Mouse (Mus musculus) right cerebral cortex, adult 2 months (tissue): ENCODE measurements around the gene Cyp2w1.

ENCODE experiments used
- DNase-seq, 2 experiments: peaks; one replicate each; pipeline ENCODE4 v3.0.0; 2021 to 2022; ENCODE audit warnings: low spot score in 2 of 2

The Cyp2w1 gene

GRCm38 (mm10) chr5:139404801-139405401 is 52.5 kb downstream of the Cyp2w1 start, which contains the start of gene C130050O18Rik:
Gene C130050O18Rik (plus strand): TSS chr5:139405280.
- DNase-seq, result no peak

DNA sequence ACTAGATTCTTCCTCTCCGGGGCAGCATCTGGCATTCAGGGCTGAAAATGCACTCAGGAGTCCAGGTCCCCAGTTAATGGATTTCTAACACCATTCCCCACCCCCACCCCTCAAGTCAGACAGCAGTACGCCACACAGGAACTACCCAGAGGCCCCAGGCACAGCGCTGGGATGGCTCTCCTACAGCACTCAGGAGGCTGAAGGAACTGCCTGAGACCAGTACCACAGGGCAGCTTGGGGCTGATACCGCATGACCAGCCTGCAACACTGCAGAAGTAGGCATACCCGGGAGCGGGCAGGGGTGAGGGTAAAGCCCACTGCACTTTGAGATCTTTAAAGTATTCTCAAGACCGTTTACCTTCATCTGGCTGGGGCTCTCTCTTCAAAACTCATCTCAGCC is 53.1 kb downstream of the Cyp2w1 start:
- no peak for DNase-seq

DNA sequence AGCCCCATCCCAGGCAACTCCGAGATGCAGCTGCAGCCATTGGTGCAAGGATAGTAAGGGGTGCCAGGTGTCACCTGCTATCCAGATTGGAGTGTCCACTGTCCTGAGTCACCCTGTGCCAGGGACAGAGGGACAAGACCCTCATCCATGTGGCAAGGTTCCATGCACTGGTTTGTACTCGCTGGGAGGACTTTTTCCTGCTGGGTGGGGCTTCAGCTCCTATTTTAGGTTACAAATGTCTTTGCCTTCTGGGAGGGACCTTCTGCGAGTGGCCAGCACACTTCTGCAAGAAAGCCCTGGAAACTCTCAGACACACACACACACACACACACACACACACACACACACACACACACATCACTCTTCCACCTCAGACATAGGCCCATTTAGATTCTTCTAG is 53.5 kb downstream of the Cyp2w1 start:
- no peak for DNase-seq
